Comparison of ENCODE assay signal across 17 mouse cellular contexts in the genomic region with DNA sequence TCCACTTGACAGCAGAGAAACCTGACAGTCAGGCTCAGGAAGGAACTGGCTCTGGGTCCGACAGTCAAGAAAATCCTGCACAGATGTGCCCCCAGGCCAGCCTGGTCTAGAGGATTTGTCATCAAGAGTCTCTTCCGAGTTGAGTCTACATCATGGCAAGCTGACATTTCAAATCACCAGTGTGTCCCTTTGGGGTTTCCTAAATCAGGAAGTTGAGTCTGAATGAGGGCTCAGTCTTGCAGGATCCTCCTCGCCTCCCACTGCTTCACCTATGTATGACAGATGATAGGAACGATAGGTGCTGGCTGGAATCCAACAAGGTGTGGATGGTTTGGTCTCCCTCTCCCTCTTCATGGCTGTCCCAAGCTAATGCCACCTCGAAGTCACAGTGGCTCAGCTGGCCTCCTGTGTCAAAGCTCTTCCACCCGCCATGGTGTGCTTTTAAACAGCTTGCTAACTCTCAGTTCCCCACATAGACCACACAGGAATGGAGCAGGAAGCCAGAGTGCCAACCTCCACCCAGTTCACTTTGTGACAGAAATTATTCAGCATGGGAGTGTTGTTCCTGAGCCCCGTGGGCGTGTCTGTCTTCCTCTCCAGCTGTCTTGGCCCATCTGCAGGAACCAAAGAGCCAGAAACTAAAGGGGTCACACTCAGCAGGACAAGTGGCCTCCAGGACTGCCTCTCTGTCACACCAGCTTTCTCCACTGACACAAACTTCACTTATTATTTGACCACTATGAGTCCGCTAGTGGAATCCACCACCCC. TPM values are rescaled to one million over a fixed set of nuclear protein-coding genes. Genes with fewer than 3 reads are reported as not detected.
DNase-seq lines count a peak whose midpoint lies in the region; ATAC-seq and TF ChIP-seq lines count a peak whose summit lies in the region.
"Had no signal": no experiment of that assay in that cellular context is flagged by ENCODE, and none has a peak within 500 bp of the region (broad histone marks: within the 10 kb centered on the region; RNA-seq: fewer than 3 reads in every experiment).

No protein-coding gene starts in this region.

- H3K4me3 ChIP-seq in layer of hippocampus, adult 2 months: no peak overlapping the region
- H3K4me3 ChIP-seq in bone marrow, adult 2 months (replicated peaks; ENCODE audit: control insufficient read depth, low read depth, low read length): no peak overlapping the region
- H3K4me3 ChIP-seq: hindbrain, embryonic 10.5 days; limb, embryonic 12.5 days had no signal

- no peak for TF ChIP-seq POLR2A in bone marrow, adult 2 months (IDR thresholded peaks at IDR 0.05; ENCODE audit: borderline replicate concordance, control insufficient read depth, low read depth, low read length)

- H3K27ac ChIP-seq in layer of hippocampus, adult 2 months: 0 out of 2 replicates have a peak overlapping the region, but pooled peaks have one; percentile 36
- H3K27ac ChIP-seq in bone marrow, adult 2 months (ENCODE audit: control insufficient read depth, insufficient read depth, low read depth, low read length, poor library complexity): peak overlapping the region; percentile 67
- H3K27ac ChIP-seq: hindbrain, embryonic 10.5 days; limb, embryonic 12.5 days; macrophage had no signal

- peak; percentile 50; the same call in 1 of the 2 replicates for ATAC-seq in frontal cortex, adult (ENCODE audit: low TSS enrichment)
- ATAC-seq: intestine, postnatal 0 days had no signal

- TF ChIP-seq CTCF in layer of hippocampus, adult 2 months (conservative IDR thresholded peaks at IDR 0.05): no peak
- TF ChIP-seq CTCF in bone marrow, adult 2 months (IDR thresholded peaks at IDR 0.05; ENCODE audit: control insufficient read depth, insufficient read depth, low read length): no peak

- DNase-seq in frontal cortex, postnatal 14 days (ENCODE audit: low spot score in 2 of 2): no peak
- DNase-seq in layer of hippocampus, adult 2 months (ENCODE audit: low spot score in 2 of 2): no peak
- DNase-seq in layer of hippocampus, adult 9-10 months (ENCODE audit: low spot score): no peak
- DNase-seq in lung, postnatal 4 days: peak; percentile 41 to 55
- DNase-seq in cerebellum, adult 11-12 months: no peak
- no peak for DNase-seq in retina, embryonic 14.5 days (ENCODE audit: low spot score)
- DNase-seq: retina, postnatal 1 day had no signal

- H3K4me1 ChIP-seq in bone marrow, adult 2 months (ENCODE audit: control insufficient read depth, insufficient read depth, low read length): no peaks in the 10 kb centered on the region; the same call in 1 of the 2 replicates
- H3K4me1 ChIP-seq: limb, embryonic 12.5 days had no signal

- 11% methylated on average over 9 of the region's 9 CpGs for WGBS in bone marrow, adult 2 months

RNA-seq across cellular contexts. Expression of a gene that starts 2.3 kb away (rescaled TPM):
- total RNA-seq in layer of hippocampus, adult 2 months (2021): not detected
- polyA plus RNA-seq in bone marrow, adult 2 months (2011; ENCODE audit: insufficient read depth, insufficient read length, low replicate concordance, missing spikeins): not detected in 2 replicates
- total RNA-seq: G1E; gastrocnemius, postnatal 36 days had no signal
- polyA plus RNA-seq: G1E; hindbrain, embryonic 10.5 days; limb, embryonic 12.5 days; macrophage; neural tube, embryonic 11.5 days had no signal

RNA-seq across cellular contexts. Expression of a gene that starts 6.2 kb away (rescaled TPM):
- 1 to 10 TPM in 1 of 2 experiments, under 1 TPM in 1; 0.42 to 2.0 TPM for total RNA-seq in layer of hippocampus, adult 2 months (2021)
- not detected in 2 replicates for polyA plus RNA-seq in bone marrow, adult 2 months (2011; ENCODE audit: insufficient read depth, insufficient read length, low replicate concordance, missing spikeins)
- total RNA-seq: G1E had no signal
- polyA plus RNA-seq: G1E, macrophage had no signal

RNA-seq across cellular contexts. Expression of a gene that starts 16.4 kb away (rescaled TPM):
- not detected for total RNA-seq in layer of hippocampus, adult 2 months (2021)
- polyA plus RNA-seq in bone marrow, adult 2 months (2011; ENCODE audit: insufficient read depth, insufficient read length, low replicate concordance, missing spikeins): not detected in 2 replicates
- total RNA-seq: G1E; gastrocnemius, postnatal 36 days had no signal
- polyA plus RNA-seq: G1E; hindbrain, embryonic 10.5 days; intestine, postnatal 0 days; limb, embryonic 12.5 days; macrophage; neural tube, embryonic 11.5 days; stomach, embryonic 14.5 days had no signal

RNA-seq across cellular contexts. Expression of a gene that starts 21.4 kb away (rescaled TPM):
- total RNA-seq in layer of hippocampus, adult 2 months (2021): not detected
- not detected in 2 replicates for polyA plus RNA-seq in bone marrow, adult 2 months (2011; ENCODE audit: insufficient read depth, insufficient read length, low replicate concordance, missing spikeins)
- total RNA-seq: G1E; gastrocnemius, postnatal 36 days had no signal
- polyA plus RNA-seq: G1E; hindbrain, embryonic 10.5 days; intestine, postnatal 0 days; limb, embryonic 12.5 days; macrophage; neural tube, embryonic 11.5 days; stomach, embryonic 14.5 days had no signal

RNA-seq across cellular contexts. Expression of a gene that starts 40.4 kb away (rescaled TPM):
- not detected for total RNA-seq in layer of hippocampus, adult 2 months (2021)
- not detected in 2 replicates for polyA plus RNA-seq in bone marrow, adult 2 months (2011; ENCODE audit: insufficient read depth, insufficient read length, low replicate concordance, missing spikeins)
- total RNA-seq: G1E; gastrocnemius, postnatal 36 days had no signal
- polyA plus RNA-seq: G1E; hindbrain, embryonic 10.5 days; limb, embryonic 12.5 days; macrophage; neural tube, embryonic 11.5 days; stomach, embryonic 14.5 days had no signal

Comparison
In these comparisons a context has a peak if more than half of its experiments do, and no peak if none do; other contexts are left out.
1. DNase-seq: peak in lung, postnatal 4 days (2 of 2); none in frontal cortex, postnatal 14 days (0 of 2), layer of hippocampus, adult 2 months (0 of 2), layer of hippocampus, adult 9-10 months (single experiment), cerebellum, adult 11-12 months (single experiment) and retina, embryonic 14.5 days (single experiment).